Mouse (Mus musculus) hindbrain, embryonic 10.5 days (tissue): ENCODE measurements at regions not wholly inside any gene's neighbourhood (a gene's known extent, or its start where the extent isn't known, plus 50 kb on each side); places are given as distances from the start of the nearest gene placed in this dataset.
A peak's percentile ranks its signal among the peaks of the same experiment; 100 is the strongest.

ENCODE experiments used
- DNase-seq: peaks from one replicate; pipeline ENCODE4 v3.0.0-alpha.2; 2017; ENCODE audit warnings: low spot score
- H3K27ac ChIP-seq: fragments of 300-500 bp; sonication (generic); 2 replicates; pipeline ENCODE4 v1.5.1; 2016; ENCODE audit warnings: mild to moderate bottlenecking, moderate library complexity
- H3K27me3 ChIP-seq: fragments of 300-500 bp; sonication (generic); 2 replicates; pipeline ENCODE4 v1.6.1; 2016; ENCODE audit warnings: mild to moderate bottlenecking; ENCODE audit not compliant: poor library complexity, insufficient read depth, severe bottlenecking
- H3K36me3 ChIP-seq: fragments of 300-500 bp; sonication (generic); 2 replicates; pipeline ENCODE4 v1.6.1; 2016; ENCODE audit warnings: mild to moderate bottlenecking, moderate library complexity
- H3K4me1 ChIP-seq: fragments of 300-500 bp; sonication (generic); replicated peaks from 2 replicates; pipeline ENCODE4 v1.6.1; 2016; ENCODE audit warnings: mild to moderate bottlenecking
- H3K4me3 ChIP-seq: fragments of 300-500 bp; sonication (generic); 2 replicates; pipeline ENCODE4 v1.5.1; 2016; ENCODE audit warnings: mild to moderate bottlenecking, moderate library complexity
- H3K9me3 ChIP-seq: fragments of 300-500 bp; sonication (generic); 2 replicates; pipeline ENCODE4 v1.6.1; 2016; ENCODE audit warnings: mild to moderate bottlenecking, moderate library complexity
- WGBS: fragments of 180-500 bp; shearing (Covaris S2); methylation state at CpG from one replicate; pipeline ENCODE4 v1.1.7; 2016; 5-methylcytosine and 5-hydroxymethylcytosine counted together

DNA sequence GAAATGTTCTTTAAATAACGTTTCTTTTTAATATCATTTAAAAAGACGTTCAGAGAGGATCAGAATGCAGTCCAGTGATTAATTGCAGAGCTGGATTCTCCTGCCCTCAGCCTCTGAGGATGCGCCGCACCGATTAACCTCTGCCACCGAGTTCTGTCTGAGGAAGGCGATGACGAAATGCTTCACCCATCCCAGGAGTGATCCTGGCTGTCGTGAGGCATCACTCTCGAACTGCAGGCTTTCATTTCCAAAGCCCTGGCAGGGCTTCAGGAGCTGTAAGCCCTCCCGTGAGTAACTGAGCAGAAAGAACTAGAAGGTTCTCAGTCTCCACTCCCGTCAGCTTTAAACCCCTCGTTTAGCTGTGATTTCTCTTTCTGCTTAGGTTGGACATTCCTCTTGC, 157.0 kb upstream of the Pgrmc2 start:
- no peaks in the 10 kb centered on the region for H3K36me3 ChIP-seq
- H3K27ac ChIP-seq = no peak overlapping the region
- H3K27me3 ChIP-seq = no peaks in the 10 kb centered on the region
- H3K4me3 ChIP-seq = no peak overlapping the region
- H3K4me1 ChIP-seq = peaks cover 4% of the 10 kb centered on the region; the same call in 1 of the 2 replicates
- 70% methylated on average over 13 of the region's 13 CpGs for WGBS
- no peaks in the 10 kb centered on the region for H3K9me3 ChIP-seq
- DNase-seq = no peak

- 81% methylated on average over 6 of the region's 6 CpGs for WGBS
- no peaks in the 10 kb centered on the region for H3K27me3 ChIP-seq
Measured at GRCm38 (mm10) chr3:41239246-41239645, 156.4 kb upstream of the Pgrmc2 start.

GRCm38 (mm10) chr3:41238046-41238445, 155.2 kb upstream of the Pgrmc2 start:
- DNase-seq = no peak
- Histone ChIP-seq H3K27ac (no peak overlapping the region), H3K36me3 (no peaks in the 10 kb centered on the region), H3K27me3 (no peaks in the 10 kb centered on the region), H3K9me3 (no peaks in the 10 kb centered on the region), H3K4me1 (peaks cover 10% of the 10 kb centered on the region; the same call in 1 of the 2 replicates), H3K4me3 (no peak overlapping the region)
- WGBS = 86% methylated on average over 7 of the region's 7 CpGs

More at GRCm38 (mm10) chr3:41239246-41239645, 156.4 kb upstream of the Pgrmc2 start:
- H3K27ac ChIP-seq = no peak overlapping the region
- DNase-seq = no peak
- no peaks in the 10 kb centered on the region for H3K9me3 ChIP-seq
- H3K4me1 ChIP-seq = peaks cover 8% of the 10 kb centered on the region; the same call in 1 of the 2 replicates
- no peaks in the 10 kb centered on the region for H3K36me3 ChIP-seq
- no peak overlapping the region for H3K4me3 ChIP-seq

GRCm38 (mm10) chr3:41235610-41236009, 152.8 kb upstream of the Pgrmc2 start:
- H3K9me3 ChIP-seq = no peaks in the 10 kb centered on the region
- no peaks in the 10 kb centered on the region for H3K27me3 ChIP-seq
- no peak for DNase-seq
- H3K4me3 ChIP-seq = no peak overlapping the region
- 94% methylated on average over 2 of the region's 2 CpGs for WGBS
- peaks cover 10% of the 10 kb centered on the region; the same call in 1 of the 2 replicates for H3K4me1 ChIP-seq
- no peak overlapping the region for H3K27ac ChIP-seq
- H3K36me3 ChIP-seq = no peaks in the 10 kb centered on the region

- no peak overlapping the region for H3K4me3 ChIP-seq
- WGBS = 58% methylated on average over 9 of the region's 9 CpGs
- no peak overlapping the region for H3K27ac ChIP-seq
- peaks cover 10% of the 10 kb centered on the region; the same call in 1 of the 2 replicates for H3K4me1 ChIP-seq
- H3K27me3 ChIP-seq = no peaks in the 10 kb centered on the region
- no peaks in the 10 kb centered on the region for H3K9me3 ChIP-seq
- DNase-seq = no peak
- no peaks in the 10 kb centered on the region for H3K36me3 ChIP-seq
Measured at GRCm38 (mm10) chr3:41234994-41235393, 152.1 kb upstream of the Pgrmc2 start.

DNA sequence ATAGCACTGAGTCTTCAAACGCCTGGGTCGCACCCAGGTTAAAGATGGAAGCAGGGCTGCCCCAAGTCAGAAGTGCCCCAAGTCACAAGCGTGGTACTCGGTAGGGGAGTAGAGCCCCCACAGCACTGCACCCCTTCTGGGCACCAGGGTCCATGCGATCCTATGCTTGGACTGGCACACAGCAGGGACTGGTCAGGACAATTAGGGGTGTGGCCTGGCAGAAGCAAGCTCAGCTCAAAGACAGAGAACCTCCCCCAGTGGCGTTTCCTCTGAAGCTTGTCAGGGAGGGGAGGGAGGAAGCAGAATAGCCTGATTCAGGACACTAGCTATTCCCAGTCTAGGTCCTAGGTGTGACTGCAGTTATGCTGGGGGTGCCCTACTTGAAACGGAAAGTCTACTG, 151.3 kb upstream of the Pgrmc2 start:
- H3K9me3 ChIP-seq = no peaks in the 10 kb centered on the region
- no peak overlapping the region for H3K27ac ChIP-seq
- no peak overlapping the region for H3K4me3 ChIP-seq
- H3K36me3 ChIP-seq = no peaks in the 10 kb centered on the region
- DNase-seq = no peak
- no peaks in the 10 kb centered on the region for H3K27me3 ChIP-seq
- WGBS = 68% methylated on average over 7 of the region's 7 CpGs
- H3K4me1 ChIP-seq = peaks cover 10% of the 10 kb centered on the region; the same call in 1 of the 2 replicates

DNA sequence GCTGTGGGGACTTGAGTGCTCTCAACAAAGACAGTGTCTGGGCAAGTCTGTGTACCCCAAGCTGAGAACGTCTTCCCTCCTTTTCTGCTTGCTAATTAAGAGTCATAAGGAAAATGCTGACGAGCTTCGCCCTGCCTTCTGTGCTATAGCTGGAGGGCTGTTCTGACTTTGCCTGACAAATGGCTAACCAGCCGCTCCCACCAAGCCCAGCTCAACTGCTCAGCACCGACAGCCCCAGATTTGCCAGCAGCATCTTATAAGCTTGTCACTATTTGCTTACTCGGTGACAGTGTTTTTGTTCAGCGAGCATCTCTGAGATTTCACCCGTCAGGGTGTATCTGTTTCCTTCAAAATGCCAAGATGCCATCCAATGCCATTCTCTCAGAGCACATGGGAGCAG, 150.6 kb upstream of the Pgrmc2 start:
- Histone ChIP-seq H3K4me3 (no peak overlapping the region), H3K9me3 (no peaks in the 10 kb centered on the region), H3K4me1 (peaks cover 10% of the 10 kb centered on the region; the same call in 1 of the 2 replicates), H3K36me3 (no peaks in the 10 kb centered on the region), H3K27ac (no peak overlapping the region), H3K27me3 (no peaks in the 10 kb centered on the region)
- DNase-seq = no peak
- WGBS = 90% methylated on average over 8 of the region's 8 CpGs

GRCm38 (mm10) chr3:41230961-41231377, 148.1 kb upstream of the Pgrmc2 start:
- Histone ChIP-seq H3K27ac (no peak overlapping the region), H3K4me3 (no peak overlapping the region), H3K27me3 (no peaks in the 10 kb centered on the region), H3K36me3 (no peaks in the 10 kb centered on the region), H3K4me1 (peaks cover 10% of the 10 kb centered on the region; the same call in 1 of the 2 replicates), H3K9me3 (no peaks in the 10 kb centered on the region)
- no peak for DNase-seq
- 91% methylated on average over 3 of the region's 3 CpGs for WGBS

DNA sequence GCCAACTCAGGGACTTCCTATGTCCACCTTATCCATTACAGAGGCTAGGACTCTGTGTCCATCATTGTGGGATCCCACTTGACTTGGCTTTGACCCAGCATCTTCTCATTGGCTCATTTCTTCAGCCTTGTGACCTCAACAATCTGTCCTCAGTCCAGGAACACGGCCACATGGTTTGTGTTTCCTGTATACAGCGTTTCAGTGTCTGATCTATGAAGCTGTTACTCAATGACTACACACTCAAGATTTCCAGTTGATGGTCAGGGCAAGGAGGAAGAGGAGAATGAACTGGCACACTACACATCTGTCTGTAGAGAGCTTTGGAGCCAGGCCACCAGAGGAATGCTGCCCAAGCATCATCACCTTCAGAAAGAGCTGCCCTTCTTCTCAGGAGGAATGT, 146.6 kb upstream of the Pgrmc2 start:
- WGBS = 85% methylated on average over 2 of the region's 2 CpGs
- no peak overlapping the region for H3K4me3 ChIP-seq

GRCm38 (mm10) chr3:41228536-41228935, 145.7 kb upstream of the Pgrmc2 start:
- DNase-seq = peak; percentile 21
- H3K9me3 ChIP-seq = no peaks in the 10 kb centered on the region
- H3K36me3 ChIP-seq = no peaks in the 10 kb centered on the region
- H3K27me3 ChIP-seq = no peaks in the 10 kb centered on the region
- WGBS = 38% methylated on average over 7 of the region's 7 CpGs
- no peak overlapping the region for H3K27ac ChIP-seq
- no peak overlapping the region for H3K4me3 ChIP-seq
- no peaks in the 10 kb centered on the region for H3K4me1 ChIP-seq

More for the DNA sequence above, 146.6 kb upstream of the Pgrmc2 start:
- no peak for DNase-seq
- H3K9me3 ChIP-seq = no peaks in the 10 kb centered on the region
- H3K4me1 ChIP-seq = peaks cover 5% of the 10 kb centered on the region; the same call in 1 of the 2 replicates
- H3K27me3 ChIP-seq = no peaks in the 10 kb centered on the region
- no peaks in the 10 kb centered on the region for H3K36me3 ChIP-seq
- H3K27ac ChIP-seq = no peak overlapping the region

DNA sequence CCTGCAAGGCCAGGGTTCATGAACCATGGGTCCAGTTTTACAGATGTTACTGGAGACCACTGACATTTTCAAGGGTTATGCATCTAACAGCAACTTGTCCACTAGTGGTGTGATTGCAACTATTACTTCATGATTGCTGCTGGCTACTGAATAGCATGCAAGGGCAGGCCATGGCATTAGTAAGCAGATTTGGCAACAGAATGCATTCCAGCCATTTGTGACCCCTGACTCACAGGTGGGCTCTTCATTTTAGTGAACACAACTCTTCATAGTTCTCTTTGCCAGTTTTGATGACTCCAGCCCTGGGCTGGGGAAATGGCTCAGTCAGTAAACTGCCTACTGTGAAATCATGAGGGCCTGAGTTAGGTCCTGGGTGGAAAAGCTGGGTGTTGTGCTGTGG, 137.9 kb upstream of the Pgrmc2 start:
- Histone ChIP-seq H3K27me3 (no peaks in the 10 kb centered on the region), H3K27ac (no peak overlapping the region), H3K4me3 (no peak overlapping the region), H3K4me1 (no peaks in the 10 kb centered on the region), H3K9me3 (no peaks in the 10 kb centered on the region), H3K36me3 (no peaks in the 10 kb centered on the region)
- DNase-seq = no peak

DNA sequence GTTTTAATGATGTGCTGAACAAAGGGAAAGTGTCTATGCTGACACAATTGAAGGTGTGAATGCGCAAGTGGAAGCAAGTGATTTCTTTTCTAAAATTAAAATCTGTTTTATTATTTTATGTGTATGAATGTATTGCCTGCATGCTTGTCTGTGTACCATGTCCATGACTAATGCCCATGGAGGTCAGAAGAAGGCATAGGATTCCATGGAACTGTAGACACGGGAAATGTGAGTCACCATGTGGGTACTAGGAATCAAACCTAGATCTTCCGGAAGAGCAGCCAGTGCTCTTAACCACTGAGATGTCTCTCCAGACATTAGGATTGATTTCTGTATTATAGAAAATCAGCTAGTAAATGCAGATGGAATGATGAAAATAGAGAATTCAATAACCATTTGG, 134.9 kb upstream of the Pgrmc2 start:
- DNase-seq = no peak
- H3K9me3 ChIP-seq = no peaks in the 10 kb centered on the region
- 96% methylated on average over 3 of the region's 3 CpGs for WGBS
- H3K4me3 ChIP-seq = no peak overlapping the region
- no peaks in the 10 kb centered on the region for H3K4me1 ChIP-seq
- no peak overlapping the region for H3K27ac ChIP-seq
- H3K27me3 ChIP-seq = no peaks in the 10 kb centered on the region
- no peaks in the 10 kb centered on the region for H3K36me3 ChIP-seq

- Histone ChIP-seq H3K9me3 (no peaks in the 10 kb centered on the region), H3K27me3 (no peaks in the 10 kb centered on the region), H3K4me3 (no peak overlapping the region), H3K4me1 (no peaks in the 10 kb centered on the region), H3K27ac (no peak overlapping the region), H3K36me3 (no peaks in the 10 kb centered on the region)
- 74% methylated on average over 2 of the region's 2 CpGs for WGBS
- no peak for DNase-seq
Measured at GRCm38 (mm10) chr3:41213533-41213932, 130.7 kb upstream of the Pgrmc2 start.

- H3K4me1 ChIP-seq = no peaks in the 10 kb centered on the region
- 80% methylated on average over 7 of the region's 7 CpGs for WGBS
- H3K27ac ChIP-seq = no peak overlapping the region
- H3K36me3 ChIP-seq = no peaks in the 10 kb centered on the region
- H3K9me3 ChIP-seq = no peaks in the 10 kb centered on the region
- no peak overlapping the region for H3K4me3 ChIP-seq
- no peaks in the 10 kb centered on the region for H3K27me3 ChIP-seq
- no peak for DNase-seq
Measured at GRCm38 (mm10) chr3:41210333-41210732, 127.5 kb upstream of the Pgrmc2 start.
